Mouse (Mus musculus) NIH3T3 (cell line): ENCODE results near the gene Lingo1.

Source experiments
- DNase-seq: peaks from one replicate; pipeline ENCODE4 v3.0.0-alpha.2; 2012; ENCODE audit warnings: low read depth

Gene Lingo1

GRCm38 (mm10) chr9:56669605-56670221 is 126.6 kb downstream of the Lingo1 start:
- no peak for DNase-seq

GRCm38 (mm10) chr9:56664136-56664535 is 132.1 kb downstream of the Lingo1 start:
- peak; percentile 50 for DNase-seq

- no peak for DNase-seq
These were observed 133.3 kb downstream of the Lingo1 start for GRCm38 (mm10) chr9:56662946-56663345.

- no peak for DNase-seq
These were observed 133.9 kb downstream of the Lingo1 start for GRCm38 (mm10) chr9:56662405-56662804.

- no peak for DNase-seq
These were observed 134.9 kb downstream of the Lingo1 start for GRCm38 (mm10) chr9:56661217-56661840.

GRCm38 (mm10) chr9:56658580-56658979 is 137.7 kb downstream of the Lingo1 start:
- no peak for DNase-seq

- DNase-seq: no peak
These were observed 138.3 kb downstream of the Lingo1 start for GRCm38 (mm10) chr9:56657996-56658398.

- DNase-seq: no peak
These were observed 139.3 kb downstream of the Lingo1 start for GRCm38 (mm10) chr9:56656766-56657542.

- no peak for DNase-seq
These were observed 141.1 kb downstream of the Lingo1 start for GRCm38 (mm10) chr9:56655167-56655566.

GRCm38 (mm10) chr9:56652551-56652950 is 143.7 kb downstream of the Lingo1 start:
- DNase-seq: no peak

GRCm38 (mm10) chr9:56651586-56651985 is 144.7 kb downstream of the Lingo1 start:
- DNase-seq: peak; percentile 23

- DNase-seq: no peak
These were observed 149.8 kb downstream of the Lingo1 start for GRCm38 (mm10) chr9:56646227-56647025.

GRCm38 (mm10) chr9:56643474-56643873 is 152.8 kb downstream of the Lingo1 start:
- DNase-seq: no peak

- DNase-seq: peak; percentile 32
These were observed 157.9 kb downstream of the Lingo1 start for GRCm38 (mm10) chr9:56638226-56638905.

GRCm38 (mm10) chr9:56637403-56637857 is 158.8 kb downstream of the Lingo1 start:
- no peak for DNase-seq

- DNase-seq: no peak
These were observed 159.4 kb downstream of the Lingo1 start for GRCm38 (mm10) chr9:56636766-56637402.

- DNase-seq: peak; percentile 69
These were observed 160.1 kb downstream of the Lingo1 start for GRCm38 (mm10) chr9:56636214-56636613.

GRCm38 (mm10) chr9:56635498-56636121 is 160.7 kb downstream of the Lingo1 start:
- no peak for DNase-seq

GRCm38 (mm10) chr9:56635121-56635497 is 161.2 kb downstream of the Lingo1 start:
- DNase-seq: no peak

- DNase-seq: no peak
These were observed 161.7 kb downstream of the Lingo1 start for GRCm38 (mm10) chr9:56634406-56635120.
